Mouse (Mus musculus): ENCODE data around the gene Sgo2a.
"Not testable (repeated sequence)": the region's sequence is repeated elsewhere in the genome, so short reads cannot be mapped to it uniquely, and the experiment has no call there.

The Sgo2a gene

GRCm38 (mm10) chr1:57995432-57996132 is at the start of gene Sgo2a:
TSS of gene Sgo2a (plus strand) at chr1:57995971.
- peak; percentile 87 for DNase-seq

- no peak for DNase-seq
These were observed 48.0 kb upstream of the Sgo2a start for GRCm38 (mm10) chr1:57947552-57948347.

GRCm38 (mm10) chr1:57949195-57949594 is 46.6 kb upstream of the Sgo2a start:
- no peak for DNase-seq

GRCm38 (mm10) chr1:57949716-57950115 is 46.1 kb upstream of the Sgo2a start:
- no peak for DNase-seq

- no peak for DNase-seq
These were observed 43.3 kb upstream of the Sgo2a start for GRCm38 (mm10) chr1:57952509-57952908.

GRCm38 (mm10) chr1:57953586-57954375 is 42.0 kb upstream of the Sgo2a start:
- no peak for DNase-seq

GRCm38 (mm10) chr1:57954376-57954765 is 41.4 kb upstream of the Sgo2a start:
- DNase-seq: no peak

GRCm38 (mm10) chr1:57955774-57956173 is 40.0 kb upstream of the Sgo2a start:
- DNase-seq: no peak

GRCm38 (mm10) chr1:57969327-57970271 is 26.2 kb upstream of the Sgo2a start:
- DNase-seq: peak; percentile 93

GRCm38 (mm10) chr1:57971588-57971987 is 24.2 kb upstream of the Sgo2a start:
- DNase-seq: no peak

- no peak for DNase-seq
These were observed 18.9 kb upstream of the Sgo2a start for GRCm38 (mm10) chr1:57976860-57977259.

- no peak for DNase-seq
These were observed 6.6 kb upstream of the Sgo2a start for GRCm38 (mm10) chr1:57989052-57989600.

- DNase-seq: no peak
These were observed 4.5 kb upstream of the Sgo2a start for GRCm38 (mm10) chr1:57991277-57991676.

GRCm38 (mm10) chr1:57996133-57996615 is 403 bp downstream of the Sgo2a start:
- DNase-seq: no peak

GRCm38 (mm10) chr1:57998146-57998545 is 2.4 kb downstream of the Sgo2a start:
- no peak for DNase-seq

GRCm38 (mm10) chr1:58006388-58006787 is 10.6 kb downstream of the Sgo2a start:
- DNase-seq: not testable (repeated sequence)

GRCm38 (mm10) chr1:58018856-58019255 is 23.1 kb downstream of the Sgo2a start, which contains the start of gene Kctd18:
TSS of gene Kctd18 (minus strand) at chr1:58018956.
- DNase-seq: no peak

GRCm38 (mm10) chr1:58027707-58028106 is 31.9 kb downstream of the Sgo2a start:
- DNase-seq: no peak

GRCm38 (mm10) chr1:58029636-58030117 is 33.9 kb downstream of the Sgo2a start, which contains the start of gene Aox1:
TSS of gene Aox1 (plus strand) at chr1:58029931.
- DNase-seq: peak; percentile 35

- DNase-seq: peak; percentile 52
These were observed 34.5 kb downstream of the Sgo2a start for GRCm38 (mm10) chr1:58030156-58030871.
